Comparison of ENCODE assay signal across 10 mouse cellular contexts in the genomic region with DNA sequence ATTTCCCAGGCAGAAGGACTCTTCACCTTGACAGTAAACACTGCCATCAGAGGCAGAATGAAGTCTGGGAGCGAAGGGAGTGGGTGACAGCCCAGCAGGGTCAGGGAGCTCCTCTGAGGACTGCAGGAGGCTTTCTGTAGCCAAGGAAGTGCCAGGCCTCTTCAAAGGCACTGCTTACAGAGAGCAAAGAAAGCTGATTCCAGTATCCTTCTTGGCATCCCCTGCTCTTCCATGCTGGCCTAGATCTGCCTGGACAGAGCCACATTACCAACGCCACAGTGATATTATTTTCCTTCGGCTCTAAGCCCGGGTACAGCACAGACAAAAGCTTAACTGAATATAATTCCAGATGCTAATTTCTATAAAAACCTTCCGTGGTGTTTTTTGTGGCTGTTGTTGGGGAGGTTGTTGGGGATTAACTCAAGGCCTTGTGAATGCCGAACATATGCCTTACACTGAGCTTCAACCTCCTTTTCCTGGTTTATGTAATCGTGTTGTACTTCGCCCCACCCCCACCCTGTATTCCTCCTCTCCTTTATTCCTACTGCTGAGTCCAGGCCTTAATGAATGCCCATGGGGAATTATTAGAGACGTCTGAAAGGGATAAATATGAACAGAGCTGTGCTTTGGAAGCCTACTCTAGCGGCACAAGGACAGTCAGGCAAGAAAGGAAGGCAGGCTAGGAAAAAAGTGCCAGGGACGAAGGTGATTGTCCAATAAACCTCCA. TPM values are rescaled to one million over a fixed set of nuclear protein-coding genes. Genes with fewer than 3 reads are reported as not detected.
DNase-seq lines count a peak whose midpoint lies in the region; ATAC-seq and TF ChIP-seq lines count a peak whose summit lies in the region.
"Had no signal": no experiment of that assay in that cellular context is flagged by ENCODE, and none has a peak within 500 bp of the region (broad histone marks: within the 10 kb centered on the region; RNA-seq: fewer than 3 reads in every experiment).

No protein-coding gene starts in this region.

- H3K36me3 ChIP-seq in embryonic facial prominence, embryonic 14.5 days (ENCODE audit: control insufficient read depth, insufficient read depth, low read length): peaks cover 7% of the 10 kb centered on the region; the same call in 1 of the 2 replicates
- H3K36me3 ChIP-seq in hindbrain, embryonic 13.5 days: peaks cover 11% of the 10 kb centered on the region; the same call in 1 of the 2 replicates
- peaks cover 3% of the 10 kb centered on the region; the same call in 1 of the 2 replicates for H3K36me3 ChIP-seq in midbrain, postnatal 0 days (ENCODE audit: insufficient read depth, low read length)

- H3K9ac ChIP-seq in embryonic facial prominence, embryonic 14.5 days (ENCODE audit: low read depth, low read length): no peak overlapping the region
- peak overlapping the region; percentile 43; the same call in 1 of the 2 replicates for H3K9ac ChIP-seq in hindbrain, embryonic 13.5 days
- H3K9ac ChIP-seq in midbrain, postnatal 0 days (replicated peaks; ENCODE audit: low read length, poor library complexity, severe bottlenecking): no peak overlapping the region
- H3K9ac ChIP-seq: liver, embryonic 13.5 days had no signal

- H3K4me2 ChIP-seq in embryonic facial prominence, embryonic 14.5 days (ENCODE audit: low read depth, low read length): no peak overlapping the region
- H3K4me2 ChIP-seq in hindbrain, embryonic 13.5 days: no peak overlapping the region
- no peak overlapping the region for H3K4me2 ChIP-seq in midbrain, postnatal 0 days (ENCODE audit: low read depth, low read length, poor library complexity, severe bottlenecking)
- H3K4me2 ChIP-seq: liver, embryonic 13.5 days had no signal

- WGBS in embryonic facial prominence, embryonic 14.5 days: 67% methylated on average over 11 of the region's 11 CpGs
- WGBS in hindbrain, embryonic 13.5 days: 69% methylated on average over 11 of the region's 11 CpGs
- 45% methylated on average over 11 of the region's 11 CpGs for WGBS in midbrain, postnatal 0 days

- 0 out of 2 replicates have a peak, but pooled peaks have one; percentile 22 for ATAC-seq in embryonic facial prominence, embryonic 14.5 days (ENCODE audit: low read depth)
- ATAC-seq in hindbrain, embryonic 13.5 days (ENCODE audit: low FRiP score): no peak
- no peak for ATAC-seq in midbrain, postnatal 0 days (ENCODE audit: low FRiP score)

- no peak for DNase-seq in left cerebral cortex, adult 2 months (ENCODE audit: extremely low spot score in 1 of 2, low spot score in 2 of 2)
- DNase-seq in left cerebral cortex, adult 11 months (ENCODE audit: low spot score): no peak
- peak; percentile 24 for DNase-seq in embryonic facial prominence, embryonic 14.5 days (ENCODE audit: low spot score)
- DNase-seq in midbrain, postnatal 0 days (ENCODE audit: low spot score): peak; percentile 31
- DNase-seq in urinary bladder, adult 18-20 months (ENCODE audit: low spot score in 2 of 2): no peak
- no peak for DNase-seq in ovary, postnatal 10 days (ENCODE audit: low spot score)
- DNase-seq: liver, embryonic 13.5 days; right cerebral cortex, postnatal 25 days; thymus, postnatal 36 days had no signal

- H3K4me1 ChIP-seq in embryonic facial prominence, embryonic 14.5 days (ENCODE audit: control insufficient read depth, insufficient read depth, low read length): no peaks in the 10 kb centered on the region
- H3K4me1 ChIP-seq in hindbrain, embryonic 13.5 days (replicated peaks): peaks cover 13% of the 10 kb centered on the region
- no peaks in the 10 kb centered on the region for H3K4me1 ChIP-seq in midbrain, postnatal 0 days (ENCODE audit: insufficient read depth, low read length)

- no peaks in the 10 kb centered on the region for H3K9me3 ChIP-seq in embryonic facial prominence, embryonic 14.5 days (ENCODE audit: control insufficient read depth, low read length)
- no peaks in the 10 kb centered on the region for H3K9me3 ChIP-seq in hindbrain, embryonic 13.5 days
- H3K9me3 ChIP-seq in midbrain, postnatal 0 days (ENCODE audit: low read length): no peaks in the 10 kb centered on the region
- H3K9me3 ChIP-seq: liver, embryonic 13.5 days had no signal

- peak overlapping the region; percentile 65 for H3K27ac ChIP-seq in left cerebral cortex, adult 2 months
- no peak overlapping the region; the same call in 1 of the 2 replicates for H3K27ac ChIP-seq in embryonic facial prominence, embryonic 14.5 days (replicated peaks; ENCODE audit: low read depth, low read length)
- H3K27ac ChIP-seq in hindbrain, embryonic 13.5 days: peak overlapping the region; percentile 80
- peak overlapping the region; percentile 64 for H3K27ac ChIP-seq in midbrain, postnatal 0 days (ENCODE audit: low read depth, low read length)
- H3K27ac ChIP-seq: liver, embryonic 13.5 days had no signal

- H3K4me3 ChIP-seq in left cerebral cortex, adult 2 months: no peak overlapping the region
- H3K4me3 ChIP-seq in embryonic facial prominence, embryonic 14.5 days (ENCODE audit: low read depth, low read length): no peak overlapping the region
- H3K4me3 ChIP-seq in hindbrain, embryonic 13.5 days: no peak overlapping the region
- no peak overlapping the region for H3K4me3 ChIP-seq in midbrain, postnatal 0 days (ENCODE audit: low read depth, low read length)
- H3K4me3 ChIP-seq: liver, embryonic 13.5 days had no signal

- TF ChIP-seq CTCF in left cerebral cortex, adult 2 months (IDR thresholded peaks at IDR 0.05): no peak
- TF ChIP-seq CTCF in midbrain, postnatal 0 days (IDR thresholded peaks at IDR 0.05): no peak

- H3K27me3 ChIP-seq in embryonic facial prominence, embryonic 14.5 days (replicated peaks; ENCODE audit: control insufficient read depth, insufficient read depth, low read length): no peaks in the 10 kb centered on the region
- H3K27me3 ChIP-seq in hindbrain, embryonic 13.5 days: no peaks in the 10 kb centered on the region
- H3K27me3 ChIP-seq in midbrain, postnatal 0 days (ENCODE audit: insufficient read depth, low read length): no peaks in the 10 kb centered on the region
- H3K27me3 ChIP-seq: liver, embryonic 13.5 days had no signal

- intact Hi-C loops in left cerebral cortex, adult 2 months (cut with DNase I): no loop called here

RNA-seq across cellular contexts. Expression of gene Coa4, which starts 25.2 kb away (rescaled TPM):
- 10 to 100 TPM in 1 of 2 experiments, 1 to 10 TPM in 1; 9.3 to 12.3 TPM for total RNA-seq in left cerebral cortex, adult 2 months (2021)
- 17.6 and 22.1 TPM in 2 replicates for polyA plus RNA-seq in embryonic facial prominence, embryonic 14.5 days (2014; fragmentation: Nextera tagmentation; extraction: Ambion mirVana)
- polyA plus RNA-seq in hindbrain, embryonic 13.5 days (2015; fragmentation: Nextera tagmentation; extraction: Ambion mirVana): 15.8 and 17.2 TPM in 2 replicates
- 3.9 and 7.5 TPM in 2 replicates for total RNA-seq in midbrain, postnatal 0 days (2014; rRNA removed)
- 5.7 and 6.5 TPM in 2 replicates for polyA plus RNA-seq in midbrain, postnatal 0 days (2015; fragmentation: Nextera tagmentation; extraction: Ambion mirVana)

RNA-seq across cellular contexts. Expression of gene Rab6a, which starts 45.2 kb away (rescaled TPM):
- 100 to 1,000 TPM; 394 to 436 TPM for total RNA-seq in left cerebral cortex, adult 2 months (2021)
- 130 and 136 TPM in 2 replicates for polyA plus RNA-seq in embryonic facial prominence, embryonic 14.5 days (2014; fragmentation: Nextera tagmentation; extraction: Ambion mirVana)
- 224 and 226 TPM in 2 replicates for polyA plus RNA-seq in hindbrain, embryonic 13.5 days (2015; fragmentation: Nextera tagmentation; extraction: Ambion mirVana)
- 289 and 352 TPM in 2 replicates for total RNA-seq in midbrain, postnatal 0 days (2014; rRNA removed)
- 340 and 363 TPM in 2 replicates for polyA plus RNA-seq in midbrain, postnatal 0 days (2015; fragmentation: Nextera tagmentation; extraction: Ambion mirVana)

RNA-seq across cellular contexts. Expression of gene Mrpl48, which starts 46.1 kb away (rescaled TPM):
- 10 to 100 TPM; 73.3 to 78.9 TPM for total RNA-seq in left cerebral cortex, adult 2 months (2021)
- 82.1 and 84.5 TPM in 2 replicates for polyA plus RNA-seq in embryonic facial prominence, embryonic 14.5 days (2014; fragmentation: Nextera tagmentation; extraction: Ambion mirVana)
- 81.8 and 91.8 TPM in 2 replicates for polyA plus RNA-seq in hindbrain, embryonic 13.5 days (2015; fragmentation: Nextera tagmentation; extraction: Ambion mirVana)
- 33.9 and 47.8 TPM in 2 replicates for total RNA-seq in midbrain, postnatal 0 days (2014; rRNA removed)
- polyA plus RNA-seq in midbrain, postnatal 0 days (2015; fragmentation: Nextera tagmentation; extraction: Ambion mirVana): 89.8 and 91.5 TPM in 2 replicates

RNA-seq across cellular contexts. Expression of gene Dnajb13, which starts 47.3 kb away (rescaled TPM):
- total RNA-seq in left cerebral cortex, adult 2 months (2021): under 1 TPM; 0.28 to 0.50 TPM
- polyA plus RNA-seq in embryonic facial prominence, embryonic 14.5 days (2014; fragmentation: Nextera tagmentation; extraction: Ambion mirVana): 3.0 and 4.7 TPM in 2 replicates
- 4.4 and 8.5 TPM in 2 replicates for polyA plus RNA-seq in hindbrain, embryonic 13.5 days (2015; fragmentation: Nextera tagmentation; extraction: Ambion mirVana)
- 4.1 and 4.3 TPM in 2 replicates for total RNA-seq in midbrain, postnatal 0 days (2014; rRNA removed)
- polyA plus RNA-seq in midbrain, postnatal 0 days (2015; fragmentation: Nextera tagmentation; extraction: Ambion mirVana): 2.9 and 3.2 TPM in 2 replicates

Comparison
In these comparisons a context has a peak if more than half of its experiments do, and no peak if none do; other contexts are left out.
1. DNase-seq: peak in embryonic facial prominence, embryonic 14.5 days (single experiment) and midbrain, postnatal 0 days (single experiment); none in left cerebral cortex, adult 2 months (0 of 2), left cerebral cortex, adult 11 months (single experiment), urinary bladder, adult 18-20 months (0 of 2) and ovary, postnatal 10 days (single experiment).